9 mouse cellular contexts compared by ENCODE assay signal in the genomic region with DNA sequence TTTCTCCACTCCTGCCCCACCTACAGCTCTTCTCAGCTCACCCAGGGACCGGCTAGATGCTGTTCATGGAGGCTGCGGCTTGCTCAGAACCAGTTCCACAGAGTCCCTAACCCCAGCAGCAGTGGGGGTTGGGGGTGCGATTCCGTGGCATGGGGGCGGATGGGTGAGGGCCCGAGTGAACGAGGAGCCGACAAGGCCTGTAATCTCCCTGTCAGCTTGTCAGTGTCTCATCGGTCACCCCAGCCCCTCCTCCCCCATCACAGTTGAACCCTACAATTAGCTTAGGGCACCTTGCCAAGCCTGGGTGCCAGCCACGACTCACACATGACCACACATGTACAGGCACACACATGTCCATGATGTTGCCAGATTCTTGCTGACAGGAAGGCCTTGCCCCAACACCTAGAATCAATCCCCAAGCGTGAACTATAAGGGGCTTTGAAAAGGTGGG. TPM values are rescaled to one million over a fixed set of nuclear protein-coding genes. Genes with fewer than 3 reads are reported as not detected.
DNase-seq lines count a peak whose midpoint lies in the region; ATAC-seq and TF ChIP-seq lines count a peak whose summit lies in the region.
"Had no signal": no experiment of that assay in that cellular context is flagged by ENCODE, and none has a peak within 500 bp of the region (broad histone marks: within the 10 kb centered on the region; RNA-seq: fewer than 3 reads in every experiment).

No protein-coding gene starts in this region.

- no peak overlapping the region for H3K27ac ChIP-seq in hindbrain, embryonic 13.5 days
- no peak overlapping the region for H3K27ac ChIP-seq in hindbrain, embryonic 12.5 days
- peak overlapping the region; percentile 26; the same call in 1 of the 2 replicates for H3K27ac ChIP-seq in forebrain, embryonic 13.5 days
- H3K27ac ChIP-seq in midbrain, embryonic 10.5 days (replicated peaks) = no peak overlapping the region
- no peak overlapping the region for H3K27ac ChIP-seq in layer of hippocampus, adult 2 months

- H3K4me3 ChIP-seq in hindbrain, embryonic 13.5 days = no peak overlapping the region
- H3K4me3 ChIP-seq in hindbrain, embryonic 12.5 days = no peak overlapping the region
- H3K4me3 ChIP-seq in forebrain, embryonic 13.5 days = no peak overlapping the region
- H3K4me3 ChIP-seq in midbrain, embryonic 10.5 days = peak overlapping the region; percentile 75; the same call in 1 of the 2 replicates
- no peak overlapping the region for H3K4me3 ChIP-seq in layer of hippocampus, adult 2 months

- H3K27me3 ChIP-seq in hindbrain, embryonic 13.5 days = 0 out of 2 replicates have a peak, but pooled peaks cover 3% of the 10 kb centered on the region
- no peaks in the 10 kb centered on the region for H3K27me3 ChIP-seq in hindbrain, embryonic 12.5 days
- no peaks in the 10 kb centered on the region for H3K27me3 ChIP-seq in forebrain, embryonic 13.5 days
- H3K27me3 ChIP-seq in midbrain, embryonic 10.5 days (ENCODE audit: low read depth, poor library complexity, severe bottlenecking) = peaks cover 6% of the 10 kb centered on the region; the same call in 1 of the 2 replicates

- DNase-seq in ES-CJ7 (ENCODE audit: low read depth, low spot score) = peak; percentile 57
- DNase-seq in midbrain, embryonic 10.5 days (ENCODE audit: low spot score) = no peak
- DNase-seq in c-Kit-positive CD71-positive TER-119-positive erythroid progenitor cells, embryonic 14.5 days (ENCODE audit: low spot score) = no peak
- no peak for DNase-seq in layer of hippocampus, adult 2 months (ENCODE audit: low spot score in 2 of 2)
- DNase-seq in MN1 (ENCODE audit: low spot score) = no peak
- DNase-seq: lung, postnatal 10 days had no signal

- H3K9ac ChIP-seq in hindbrain, embryonic 13.5 days = peak overlapping the region; percentile 80; the same call in 1 of the 2 replicates
- H3K9ac ChIP-seq in hindbrain, embryonic 12.5 days = no peak overlapping the region
- H3K9ac ChIP-seq in forebrain, embryonic 13.5 days = peak overlapping the region; percentile 38; the same call in 1 of the 2 replicates

- no peak for ATAC-seq in hindbrain, embryonic 13.5 days (ENCODE audit: low FRiP score)
- ATAC-seq in hindbrain, embryonic 12.5 days (ENCODE audit: low FRiP score) = no peak
- ATAC-seq in forebrain, embryonic 13.5 days = no peak

- WGBS in hindbrain, embryonic 13.5 days = 54% methylated on average over 11 of the region's 11 CpGs
- 60% methylated on average over 11 of the region's 11 CpGs for WGBS in hindbrain, embryonic 12.5 days
- 40% methylated on average over 11 of the region's 11 CpGs for WGBS in forebrain, embryonic 13.5 days
- 68% methylated on average over 11 of the region's 11 CpGs for WGBS in midbrain, embryonic 10.5 days

- peak overlapping the region; percentile 99 for H3K4me2 ChIP-seq in hindbrain, embryonic 13.5 days
- H3K4me2 ChIP-seq in hindbrain, embryonic 12.5 days (replicated peaks) = no peak overlapping the region
- H3K4me2 ChIP-seq in forebrain, embryonic 13.5 days = peak overlapping the region; percentile 99

- no peak for TF ChIP-seq CTCF in layer of hippocampus, adult 2 months (conservative IDR thresholded peaks at IDR 0.05)

- H3K9me3 ChIP-seq in hindbrain, embryonic 13.5 days = no peaks in the 10 kb centered on the region
- H3K9me3 ChIP-seq in hindbrain, embryonic 12.5 days (replicated peaks) = no peaks in the 10 kb centered on the region
- no peaks in the 10 kb centered on the region for H3K9me3 ChIP-seq in forebrain, embryonic 13.5 days (replicated peaks)
- H3K9me3 ChIP-seq in midbrain, embryonic 10.5 days (replicated peaks) = no peaks in the 10 kb centered on the region

- peaks cover 6% of the 10 kb centered on the region for H3K36me3 ChIP-seq in hindbrain, embryonic 13.5 days
- 0 out of 2 replicates have a peak, but pooled peaks cover 3% of the 10 kb centered on the region for H3K36me3 ChIP-seq in hindbrain, embryonic 12.5 days
- H3K36me3 ChIP-seq in forebrain, embryonic 13.5 days (ENCODE audit: poor library complexity, severe bottlenecking) = peaks cover 10% of the 10 kb centered on the region
- H3K36me3 ChIP-seq in midbrain, embryonic 10.5 days = peaks cover 23% of the 10 kb centered on the region

- H3K4me1 ChIP-seq in hindbrain, embryonic 13.5 days (replicated peaks) = peaks cover 94% of the 10 kb centered on the region
- peaks cover 95% of the 10 kb centered on the region for H3K4me1 ChIP-seq in hindbrain, embryonic 12.5 days
- peaks cover 98% of the 10 kb centered on the region for H3K4me1 ChIP-seq in forebrain, embryonic 13.5 days
- H3K4me1 ChIP-seq in midbrain, embryonic 10.5 days = peaks cover 96% of the 10 kb centered on the region

RNA-seq across cellular contexts. Expression of gene Plxnb2, which starts 5.7 kb away (rescaled TPM):
- polyA plus RNA-seq in hindbrain, embryonic 13.5 days (2015; fragmentation: Nextera tagmentation; extraction: Ambion mirVana) = 99.2 and 104 TPM in 2 replicates
- 167 and 169 TPM in 2 replicates for polyA plus RNA-seq in hindbrain, embryonic 12.5 days (2016; fragmentation: Nextera tagmentation; extraction: Ambion mirVana)
- 101 and 130 TPM in 2 replicates for polyA plus RNA-seq in forebrain, embryonic 13.5 days (2015; fragmentation: Nextera tagmentation; extraction: Ambion mirVana)
- polyA plus RNA-seq in midbrain, embryonic 10.5 days (2016; fragmentation: Nextera tagmentation; extraction: Ambion mirVana) = 130 and 144 TPM in 2 replicates
- 10 to 100 TPM; 49.7 to 59.1 TPM for total RNA-seq in layer of hippocampus, adult 2 months (2021)

RNA-seq across cellular contexts. Expression of gene Dennd6b, which starts 21.4 kb away (rescaled TPM):
- 75.1 and 86.5 TPM in 2 replicates for polyA plus RNA-seq in hindbrain, embryonic 13.5 days (2015; fragmentation: Nextera tagmentation; extraction: Ambion mirVana)
- polyA plus RNA-seq in hindbrain, embryonic 12.5 days (2016; fragmentation: Nextera tagmentation; extraction: Ambion mirVana) = 54.6 and 57.7 TPM in 2 replicates
- polyA plus RNA-seq in forebrain, embryonic 13.5 days (2015; fragmentation: Nextera tagmentation; extraction: Ambion mirVana) = 40.7 and 47.7 TPM in 2 replicates
- 27.7 and 37.3 TPM in 2 replicates for polyA plus RNA-seq in midbrain, embryonic 10.5 days (2016; fragmentation: Nextera tagmentation; extraction: Ambion mirVana)
- total RNA-seq in layer of hippocampus, adult 2 months (2021) = 10 to 100 TPM; 39.6 to 41.5 TPM

RNA-seq across cellular contexts. Expression of gene Mapk11, which starts 25.5 kb away (rescaled TPM):
- 36.1 and 36.5 TPM in 2 replicates for polyA plus RNA-seq in hindbrain, embryonic 13.5 days (2015; fragmentation: Nextera tagmentation; extraction: Ambion mirVana)
- 39.0 and 41.9 TPM in 2 replicates for polyA plus RNA-seq in hindbrain, embryonic 12.5 days (2016; fragmentation: Nextera tagmentation; extraction: Ambion mirVana)
- polyA plus RNA-seq in forebrain, embryonic 13.5 days (2015; fragmentation: Nextera tagmentation; extraction: Ambion mirVana) = 43.0 and 45.5 TPM in 2 replicates
- 38.8 and 47.4 TPM in 2 replicates for polyA plus RNA-seq in midbrain, embryonic 10.5 days (2016; fragmentation: Nextera tagmentation; extraction: Ambion mirVana)
- total RNA-seq in layer of hippocampus, adult 2 months (2021) = 10 to 100 TPM; 21.6 to 25.8 TPM

RNA-seq across cellular contexts. Expression of gene Mapk12, which starts 34.4 kb away (rescaled TPM):
- polyA plus RNA-seq in hindbrain, embryonic 13.5 days (2015; fragmentation: Nextera tagmentation; extraction: Ambion mirVana) = 5.9 and 7.1 TPM in 2 replicates
- polyA plus RNA-seq in hindbrain, embryonic 12.5 days (2016; fragmentation: Nextera tagmentation; extraction: Ambion mirVana) = 10.0 and 11.4 TPM in 2 replicates
- polyA plus RNA-seq in forebrain, embryonic 13.5 days (2015; fragmentation: Nextera tagmentation; extraction: Ambion mirVana) = 9.1 and 11.7 TPM in 2 replicates
- 31.8 and 36.7 TPM in 2 replicates for polyA plus RNA-seq in midbrain, embryonic 10.5 days (2016; fragmentation: Nextera tagmentation; extraction: Ambion mirVana)
- 1 to 10 TPM; 4.4 to 5.6 TPM for total RNA-seq in layer of hippocampus, adult 2 months (2021)

RNA-seq across cellular contexts. Expression of gene Ppp6r2, which starts 36.4 kb away (rescaled TPM):
- polyA plus RNA-seq in hindbrain, embryonic 13.5 days (2015; fragmentation: Nextera tagmentation; extraction: Ambion mirVana) = 82.8 and 87.3 TPM in 2 replicates
- polyA plus RNA-seq in hindbrain, embryonic 12.5 days (2016; fragmentation: Nextera tagmentation; extraction: Ambion mirVana) = 62.3 and 65.2 TPM in 2 replicates
- 68.5 and 71.7 TPM in 2 replicates for polyA plus RNA-seq in forebrain, embryonic 13.5 days (2015; fragmentation: Nextera tagmentation; extraction: Ambion mirVana)
- 25.4 and 41.8 TPM in 2 replicates for polyA plus RNA-seq in midbrain, embryonic 10.5 days (2016; fragmentation: Nextera tagmentation; extraction: Ambion mirVana)
- 100 to 1,000 TPM; 170 to 172 TPM for total RNA-seq in layer of hippocampus, adult 2 months (2021)
